Mouse (Mus musculus): ENCODE measurements around the gene Btk.
A peak's percentile ranks its signal among the peaks of the same experiment; 100 is the strongest.

Gene Btk

GRCm38 (mm10) chrX:134582888-134583669 is at the start of gene Btk:
Gene Btk (minus strand): TSS chrX:134583570.
- no peak for ATAC-seq (ENCODE audit: insufficient number of reproducible peaks, low FRiP score, low TSS enrichment)

GRCm38 (mm10) chrX:134632710-134633109 is 49.3 kb upstream of the Btk start:
- no peak for ATAC-seq (ENCODE audit: insufficient number of reproducible peaks, low FRiP score, low TSS enrichment)

DNA sequence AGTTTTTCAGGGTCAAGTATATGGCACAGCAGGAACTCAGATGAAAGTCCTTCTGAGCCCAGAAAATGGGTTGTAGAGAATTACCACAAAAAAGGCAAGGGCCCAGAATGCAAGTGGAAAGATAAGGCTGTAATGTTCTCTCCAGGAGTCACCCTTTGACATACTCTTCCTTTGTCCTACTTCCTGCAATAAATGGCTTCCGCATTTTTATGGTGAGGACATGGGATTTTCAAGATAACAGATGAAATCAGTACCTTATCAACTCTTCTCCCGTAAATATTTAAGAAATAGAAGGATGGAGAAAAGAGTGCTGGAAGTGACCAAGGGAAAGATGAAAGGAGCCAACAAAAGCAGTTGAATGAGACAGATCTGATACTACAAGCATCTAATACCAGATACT is 44.8 kb upstream of the Btk start:
- no peak for ATAC-seq (ENCODE audit: insufficient number of reproducible peaks, low FRiP score, low TSS enrichment)

DNA sequence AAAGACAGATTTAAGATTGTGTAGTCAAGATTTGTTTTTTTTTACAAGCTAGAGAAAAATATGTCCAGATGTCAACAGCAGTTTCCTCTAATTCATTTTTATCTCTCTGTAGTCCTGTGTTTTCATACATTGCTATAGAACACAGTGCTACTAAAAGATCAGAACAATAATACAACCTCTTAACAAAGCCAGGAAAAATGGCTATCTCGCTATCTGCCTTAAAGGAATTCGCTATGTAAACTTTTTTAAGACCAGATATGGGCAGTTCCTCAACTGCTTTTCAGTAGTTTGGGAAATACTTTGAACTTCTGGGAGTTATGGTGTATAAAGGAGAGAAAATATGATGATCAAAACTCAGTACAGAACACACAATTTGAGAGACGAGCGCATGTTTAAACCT is 40.0 kb upstream of the Btk start:
- no peak for ATAC-seq (ENCODE audit: insufficient number of reproducible peaks, low FRiP score, low TSS enrichment)

- no peak for ATAC-seq (ENCODE audit: insufficient number of reproducible peaks, low FRiP score, low TSS enrichment)
Observed at GRCm38 (mm10) chrX:134621685-134622084, 38.3 kb upstream of the Btk start.

GRCm38 (mm10) chrX:134620254-134620865 is 37.0 kb upstream of the Btk start:
- no peak for ATAC-seq (ENCODE audit: insufficient number of reproducible peaks, low FRiP score, low TSS enrichment)

GRCm38 (mm10) chrX:134619695-134620094 is 36.3 kb upstream of the Btk start:
- no peak for ATAC-seq (ENCODE audit: insufficient number of reproducible peaks, low FRiP score, low TSS enrichment)

DNA sequence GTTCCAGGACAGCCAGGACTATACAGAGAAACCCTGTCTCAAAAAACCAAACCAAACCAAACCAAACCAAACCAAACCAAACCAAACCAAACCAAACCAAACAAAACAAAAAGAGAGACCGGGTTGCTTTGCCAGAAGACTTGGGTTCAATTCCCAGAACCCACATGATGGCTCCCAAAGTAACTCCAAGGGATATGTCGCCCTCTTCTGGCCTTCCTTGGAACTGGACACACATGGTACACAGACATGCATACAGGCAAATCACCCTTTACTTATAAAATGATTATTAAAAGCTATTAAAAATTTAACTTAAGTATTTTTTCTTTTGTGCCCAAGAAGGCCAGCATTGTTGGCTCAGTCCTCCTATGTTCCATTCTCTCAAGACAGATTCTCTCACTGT is 30.9 kb upstream of the Btk start:
- no peak for ATAC-seq (ENCODE audit: insufficient number of reproducible peaks, low FRiP score, low TSS enrichment)

DNA sequence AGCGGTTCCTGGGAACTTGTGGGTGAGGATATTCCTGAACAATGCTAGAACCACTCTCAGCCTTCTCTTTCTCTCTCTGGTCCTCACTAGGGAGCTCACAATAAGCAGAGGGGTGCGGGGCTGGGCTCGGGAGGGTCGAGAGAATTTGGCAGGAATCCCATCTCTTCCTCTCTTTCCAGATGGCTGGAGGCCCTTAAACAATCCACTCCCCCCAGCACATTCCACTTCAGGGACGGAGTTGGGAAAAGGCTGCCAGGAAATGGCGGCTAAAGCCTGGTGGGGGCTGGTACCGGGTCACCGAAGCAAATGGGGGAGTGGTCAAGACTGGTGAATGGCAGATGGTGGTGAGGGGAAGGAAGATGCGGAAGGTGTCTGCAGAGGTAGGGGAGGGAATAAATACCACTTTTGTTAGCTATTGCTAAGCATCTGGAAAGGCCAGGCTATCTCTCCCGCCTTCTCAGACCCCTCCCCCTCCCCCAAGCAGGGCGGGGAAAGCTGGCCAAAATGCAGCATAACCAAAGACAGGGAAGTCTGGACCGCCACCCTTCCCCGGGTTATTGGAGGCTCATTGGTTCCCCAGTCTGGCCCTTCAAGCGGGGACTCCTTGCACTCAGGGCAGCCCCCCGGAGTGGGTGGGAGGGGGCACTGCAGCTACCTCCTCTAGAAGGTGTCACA is 29.1 kb upstream of the Btk start:
- ATAC-seq (ENCODE audit: insufficient number of reproducible peaks, low FRiP score, low TSS enrichment) = peak; percentile 82

GRCm38 (mm10) chrX:134610984-134611383 is 27.6 kb upstream of the Btk start:
- no peak for ATAC-seq (ENCODE audit: insufficient number of reproducible peaks, low FRiP score, low TSS enrichment)

DNA sequence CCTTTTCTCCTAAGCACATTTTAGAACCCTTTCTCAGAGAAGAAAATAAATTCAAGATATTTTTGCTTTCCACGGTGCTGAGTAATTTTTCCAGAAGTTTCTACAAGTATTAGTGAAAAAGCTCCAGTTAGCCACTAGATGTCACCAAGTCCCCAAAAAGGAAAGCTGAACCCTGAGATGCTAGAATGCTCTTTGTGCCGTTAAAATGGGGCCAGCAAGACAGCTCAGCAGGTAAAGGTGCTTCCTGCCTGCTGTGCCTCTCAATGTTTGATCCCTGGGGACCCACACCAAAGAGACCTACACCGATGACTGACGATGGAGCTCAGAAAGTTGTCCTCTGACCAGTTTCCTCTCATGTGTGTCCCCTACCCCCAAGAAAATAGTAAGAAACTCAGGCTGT is 26.1 kb upstream of the Btk start:
- ATAC-seq (ENCODE audit: insufficient number of reproducible peaks, low FRiP score, low TSS enrichment) = peak; percentile 57

DNA sequence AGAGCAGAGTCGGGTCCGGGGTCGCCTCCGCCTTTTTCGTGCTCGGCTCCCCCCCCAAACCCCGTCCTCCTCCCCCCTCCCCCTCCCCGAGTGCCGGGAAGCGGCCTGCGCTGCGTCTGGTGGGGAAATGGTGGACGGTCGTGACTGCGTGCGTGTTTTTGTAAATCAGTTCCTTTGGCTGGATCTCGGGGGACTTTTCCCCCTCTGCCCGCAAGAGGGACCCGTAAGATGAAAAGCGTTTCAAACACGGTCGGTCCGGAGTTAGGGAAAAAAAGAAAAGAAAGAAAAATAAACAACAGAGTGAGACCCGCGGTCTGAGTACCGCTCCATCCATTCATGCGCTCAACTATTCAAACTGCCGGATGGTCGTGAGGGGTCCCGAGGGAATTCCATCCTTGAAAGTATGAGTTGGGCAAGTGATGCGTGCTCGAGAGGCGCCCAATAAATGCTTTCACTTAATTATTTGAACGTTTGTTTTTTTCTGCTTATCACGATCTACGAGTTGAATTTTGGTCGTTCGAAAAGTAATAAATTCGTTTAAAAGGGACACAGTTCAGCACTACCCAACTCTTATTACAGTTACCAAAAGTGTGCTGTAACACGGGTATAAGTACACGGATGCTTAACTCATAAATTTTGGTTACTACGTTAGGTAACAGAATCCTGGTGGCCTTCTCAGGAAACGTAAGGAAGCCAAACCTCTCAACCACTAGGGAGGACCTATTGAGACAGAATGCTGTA is 18.2 kb upstream of the Btk start:
- ATAC-seq (ENCODE audit: insufficient number of reproducible peaks, low FRiP score, low TSS enrichment) = peak; percentile 11; the same call in 1 of the 2 replicates

GRCm38 (mm10) chrX:134600659-134601379 is 17.4 kb upstream of the Btk start, which contains the start of the genes Gla and Hnrnph2:
Gene Gla (minus strand): TSS chrX:134601125.
Gene Hnrnph2 (plus strand): TSS chrX:134601179.
- ATAC-seq (ENCODE audit: insufficient number of reproducible peaks, low FRiP score, low TSS enrichment) = peak; percentile 99

- 0 out of 2 replicates have a peak, but pooled peaks have one; percentile 4 for ATAC-seq (ENCODE audit: insufficient number of reproducible peaks, low FRiP score, low TSS enrichment)
Observed at GRCm38 (mm10) chrX:134599922-134600565, 16.7 kb upstream of the Btk start.

GRCm38 (mm10) chrX:134589836-134590235 is 6.5 kb upstream of the Btk start:
- ATAC-seq (ENCODE audit: insufficient number of reproducible peaks, low FRiP score, low TSS enrichment) = no peak

DNA sequence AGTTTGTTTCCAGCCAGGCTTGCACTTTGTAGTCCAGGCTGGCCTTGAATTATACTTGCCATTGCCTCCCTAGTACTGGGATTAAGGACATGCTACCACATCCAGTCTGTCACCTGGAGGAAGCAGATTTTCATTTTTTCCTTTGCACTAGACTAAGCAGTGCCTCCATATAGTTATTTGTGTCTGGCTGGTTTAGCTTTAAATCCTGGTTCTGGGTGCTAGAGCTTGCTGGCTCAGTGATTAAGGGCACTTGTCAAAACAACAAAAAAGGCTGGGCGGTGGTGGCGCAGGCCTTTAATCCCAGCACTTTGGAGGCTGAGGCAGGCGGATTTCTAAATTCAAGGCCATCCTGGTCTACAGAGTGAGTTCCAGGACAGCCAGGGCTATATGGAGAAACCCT is 5.6 kb upstream of the Btk start:
- no peak for ATAC-seq (ENCODE audit: insufficient number of reproducible peaks, low FRiP score, low TSS enrichment)

DNA sequence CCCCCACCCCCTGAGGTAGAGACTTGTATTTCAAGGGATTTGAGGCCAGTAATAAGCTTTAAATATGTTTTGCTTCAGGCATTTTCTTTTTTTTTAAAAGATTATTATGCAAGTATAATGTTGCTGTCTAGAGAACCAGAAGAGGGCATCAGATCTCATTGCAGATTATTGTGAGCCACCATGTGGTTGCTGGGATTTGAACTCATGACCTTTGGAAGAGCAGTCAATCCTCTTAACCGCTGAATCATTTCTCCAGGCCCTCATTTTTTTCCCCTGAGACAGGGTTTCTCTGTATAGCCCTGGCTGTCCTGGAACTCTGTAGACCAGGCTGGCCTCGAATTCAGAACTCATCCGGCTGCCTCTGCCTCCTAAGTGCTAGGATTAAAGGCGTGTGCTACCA is 4.9 kb upstream of the Btk start:
- ATAC-seq (ENCODE audit: insufficient number of reproducible peaks, low FRiP score, low TSS enrichment) = no peak

- no peak for ATAC-seq (ENCODE audit: insufficient number of reproducible peaks, low FRiP score, low TSS enrichment)
Observed at GRCm38 (mm10) chrX:134586447-134586846, 3.1 kb upstream of the Btk start.
